Mouse (Mus musculus) intestine, embryonic 15.5 days (tissue): ENCODE results near the gene Aldh18a1. TPM values are rescaled to one million over a fixed set of nuclear protein-coding genes. Genes with fewer than 3 reads are reported as not detected.
A peak's percentile ranks its signal among the peaks of the same experiment; 100 is the strongest.
"Not testable (repeated sequence)": the region's sequence is repeated elsewhere in the genome, so short reads cannot be mapped to it uniquely, and the experiment has no call there.

Source experiments
- ATAC-seq: fragments of 200-750 bp; cut with Nextera tagmentation; 2 replicates; pipeline ENCODE4 v1.8.0; 2017; ENCODE audit warnings: moderate TSS enrichment, moderate library complexity
- H3K27ac ChIP-seq: fragments of 300-500 bp; sonication (generic); 2 replicates; pipeline ENCODE4 v1.5.1; 2015; ENCODE audit warnings: mild to moderate bottlenecking, inconsistent platforms
- H3K27me3 ChIP-seq: fragments of 300-500 bp; sonication (generic); replicated peaks from 2 replicates; pipeline ENCODE4 v1.6.1; 2015; ENCODE audit warnings: inconsistent platforms
- H3K36me3 ChIP-seq: fragments of 300-500 bp; sonication (generic); 2 replicates; pipeline ENCODE4 v1.6.1; 2015; ENCODE audit warnings: inconsistent platforms
- H3K4me1 ChIP-seq: fragments of 300-500 bp; sonication (generic); replicated peaks from 2 replicates; pipeline ENCODE4 v1.6.1; 2015; ENCODE audit warnings: inconsistent platforms
- H3K4me2 ChIP-seq: fragments of 300-500 bp; sonication (generic); replicated peaks from 2 replicates; pipeline ENCODE4 v1.6.1; 2015; ENCODE audit warnings: mild to moderate bottlenecking, inconsistent platforms
- H3K4me3 ChIP-seq: fragments of 300-500 bp; sonication (generic); replicated peaks from 2 replicates; pipeline ENCODE4 v1.5.1; 2015; ENCODE audit warnings: inconsistent platforms
- H3K9ac ChIP-seq: fragments of 300-500 bp; sonication (generic); 2 replicates; pipeline ENCODE4 v1.6.1; 2015; ENCODE audit warnings: inconsistent platforms
- H3K9me3 ChIP-seq: fragments of 300-500 bp; sonication (generic); 2 replicates; pipeline ENCODE4 v1.6.1; 2016; ENCODE audit warnings: inconsistent platforms
- WGBS: fragments of 180-500 bp; shearing (Covaris S2); methylation state at CpG from one replicate; pipeline ENCODE4 v1.1.7; 2015; 5-methylcytosine and 5-hydroxymethylcytosine counted together
- polyA plus RNA-seq: library from polyadenylated mRNA; unstranded; fragments of >200 nt; fragmentation: Nextera tagmentation; extraction: Ambion mirVana; gene quantifications from 2 replicates; pipeline ENCODE4 v1.2.1, GENCODE M21; 2015

Aldh18a1 gene
- polyA plus RNA-seq, 1 experiment from 2014 or later, result 211 TPM

DNA sequence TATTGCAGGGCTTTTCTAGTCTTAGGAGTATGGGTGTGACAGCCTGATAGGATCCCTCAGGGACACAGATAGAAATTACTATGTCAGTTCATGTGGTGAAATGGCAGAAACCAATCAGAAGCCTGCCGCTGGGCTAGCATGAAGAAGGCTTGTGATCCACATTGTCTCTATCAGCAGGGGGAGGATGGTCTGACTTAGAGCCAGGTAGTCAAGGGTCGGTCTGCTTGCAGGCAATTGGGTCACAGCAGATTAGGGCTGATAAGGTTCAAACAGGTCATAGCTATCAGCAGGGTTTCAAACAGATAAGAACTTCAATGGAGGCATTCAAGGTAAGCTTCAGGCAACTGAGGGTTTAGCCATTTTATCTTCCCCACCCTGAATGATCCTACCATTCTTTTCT, 7.4 kb downstream of the Aldh18a1 start:
- Histone ChIP-seq H3K36me3 (peaks cover 28% of the 10 kb centered on the region), H3K9me3 (no peaks in the 10 kb centered on the region), H3K4me3 (no peak overlapping the region), H3K9ac (no peak overlapping the region), H3K4me2 (no peak overlapping the region), H3K27ac (0 out of 2 replicates have a peak overlapping the region, but pooled peaks have one; percentile 1), H3K4me1 (peaks cover 8% of the 10 kb centered on the region; the same call in 1 of the 2 replicates), H3K27me3 (no peaks in the 10 kb centered on the region)
- 63% methylated on average over 2 of the region's 2 CpGs for WGBS
- peak; percentile 89 for ATAC-seq

- peak overlapping the region; percentile 15; the same call in 1 of the 2 replicates for H3K4me2 ChIP-seq
- peak; percentile 94 for ATAC-seq
- no peak overlapping the region for H3K4me3 ChIP-seq
- WGBS, result 43% methylated on average over 5 of the region's 5 CpGs
- peak overlapping the region; percentile 78 for H3K27ac ChIP-seq
- H3K36me3 ChIP-seq, result peaks cover 46% of the 10 kb centered on the region
- H3K9me3 ChIP-seq, result no peaks in the 10 kb centered on the region
- no peak overlapping the region for H3K9ac ChIP-seq
- no peaks in the 10 kb centered on the region for H3K27me3 ChIP-seq
- H3K4me1 ChIP-seq, result no peaks in the 10 kb centered on the region; the same call in 1 of the 2 replicates
Measured at GRCm38 (mm10) chr19:40575438-40575837, 12.8 kb downstream of the Aldh18a1 start.

GRCm38 (mm10) chr19:40570726-40571125, 17.5 kb downstream of the Aldh18a1 start:
- H3K36me3 ChIP-seq, result peaks cover 56% of the 10 kb centered on the region
- H3K9me3 ChIP-seq, result no peaks in the 10 kb centered on the region
- no peaks in the 10 kb centered on the region for H3K4me1 ChIP-seq
- no peaks in the 10 kb centered on the region for H3K27me3 ChIP-seq
- H3K4me2 ChIP-seq, result no peak overlapping the region
- no peak overlapping the region for H3K4me3 ChIP-seq
- H3K9ac ChIP-seq, result no peak overlapping the region
- 68% methylated on average over 9 of the region's 9 CpGs for WGBS
- ATAC-seq, result peak; percentile 91
- H3K27ac ChIP-seq, result peak overlapping the region; percentile 67

DNA sequence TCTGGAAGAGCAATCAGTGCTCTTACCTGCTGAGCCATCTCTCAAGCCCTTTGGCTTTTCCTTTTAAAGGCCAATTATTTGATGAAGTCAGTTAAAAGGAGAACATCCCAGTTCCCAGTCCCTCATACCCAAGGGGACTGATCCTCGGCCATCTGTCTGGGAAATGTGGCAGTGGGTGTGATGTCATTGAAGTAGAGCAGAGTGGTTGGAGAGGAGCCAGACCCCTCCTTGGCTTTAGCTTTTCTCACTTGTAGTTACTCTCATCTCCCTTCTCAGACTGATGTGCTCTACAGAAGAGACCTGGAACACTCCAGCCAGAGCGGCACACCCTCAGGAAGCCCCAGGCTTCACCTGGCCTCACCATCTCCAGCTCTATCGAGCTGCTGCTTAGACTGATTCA, 20.6 kb downstream of the Aldh18a1 start:
- Histone ChIP-seq H3K9ac (no peak overlapping the region), H3K4me1 (no peaks in the 10 kb centered on the region), H3K9me3 (no peaks in the 10 kb centered on the region), H3K36me3 (peaks cover 55% of the 10 kb centered on the region), H3K4me2 (no peak overlapping the region), H3K27me3 (no peaks in the 10 kb centered on the region), H3K27ac (no peak overlapping the region), H3K4me3 (no peak overlapping the region)
- WGBS, result 80% methylated on average over 3 of the region's 3 CpGs
- ATAC-seq, result no peak

DNA sequence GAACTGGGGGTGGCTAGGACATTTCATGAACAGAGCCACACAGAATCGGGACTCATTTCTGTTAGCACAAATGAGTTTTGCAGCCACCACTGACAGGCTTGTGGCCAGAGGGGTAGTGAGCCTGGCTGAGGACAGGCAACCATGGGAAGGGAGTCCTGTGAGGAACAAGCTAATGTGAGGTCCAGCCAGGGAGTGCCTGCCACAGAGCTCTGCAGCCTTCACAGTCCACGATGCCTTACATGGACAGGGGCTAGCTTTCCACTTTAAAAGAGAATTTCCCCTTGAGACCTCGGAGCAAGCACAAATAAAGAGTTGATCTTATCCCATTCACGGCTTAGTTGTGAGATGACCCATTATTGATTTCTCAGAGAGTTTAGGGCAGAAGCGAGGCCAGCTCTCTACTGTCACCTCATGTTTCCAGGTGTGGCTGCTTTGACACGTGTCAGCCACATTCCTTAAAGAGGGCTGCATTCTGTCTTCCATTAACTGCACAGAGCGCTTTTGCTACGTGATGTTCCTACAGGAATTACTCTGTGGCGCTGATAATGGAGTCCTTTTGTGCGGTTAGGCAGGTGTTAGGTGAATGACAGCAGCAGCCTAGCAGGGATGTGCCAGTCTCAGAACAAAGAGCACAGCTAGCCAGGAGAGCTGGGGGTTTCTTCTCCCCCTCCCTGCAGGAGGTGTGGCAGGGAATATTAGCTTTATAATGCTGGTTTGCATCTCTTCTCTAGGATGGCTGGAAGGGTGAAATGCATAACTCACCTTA, 24.2 kb downstream of the Aldh18a1 start:
- Histone ChIP-seq H3K9ac (no peak overlapping the region), H3K9me3 (no peaks in the 10 kb centered on the region), H3K4me1 (no peaks in the 10 kb centered on the region), H3K27me3 (no peaks in the 10 kb centered on the region), H3K4me2 (no peak overlapping the region), H3K27ac (no peak overlapping the region), H3K36me3 (peaks cover 36% of the 10 kb centered on the region), H3K4me3 (no peak overlapping the region)
- peak; percentile 80 for ATAC-seq
- WGBS, result 74% methylated on average over 10 of the region's 10 CpGs

DNA sequence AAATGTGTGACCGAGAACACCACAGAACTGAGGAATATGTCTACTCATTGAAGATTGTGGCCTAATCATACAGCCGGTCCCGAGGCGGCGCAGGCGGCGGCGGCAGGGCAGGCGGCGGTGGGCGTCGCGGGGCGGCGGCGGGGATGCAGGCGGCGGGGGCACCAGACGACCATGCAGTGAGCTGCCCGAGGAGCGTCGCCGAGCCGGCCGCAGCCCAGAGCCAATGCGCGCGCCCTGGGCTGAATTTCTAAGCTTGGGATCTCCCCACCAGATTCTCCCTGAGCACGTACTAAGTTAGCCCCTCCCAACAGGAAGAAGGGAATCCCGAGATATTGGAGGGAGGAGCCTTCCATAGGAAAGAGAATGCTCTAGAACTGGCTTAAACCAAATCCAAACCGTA, 26.7 kb downstream of the Aldh18a1 start:
- ATAC-seq, H3K9me3 ChIP-seq, H3K4me1 ChIP-seq, H3K9ac ChIP-seq, H3K4me2 ChIP-seq, H3K27ac ChIP-seq, H3K27me3 ChIP-seq, H3K4me3 ChIP-seq: not testable (repeated sequence)
- WGBS, result 72% methylated on average over 13 of the region's 31 CpGs
- peaks cover 34% of the 10 kb centered on the region for H3K36me3 ChIP-seq

GRCm38 (mm10) chr19:40556029-40556428, 32.2 kb downstream of the Aldh18a1 start:
- no peak for ATAC-seq

GRCm38 (mm10) chr19:40555136-40555535, 33.1 kb downstream of the Aldh18a1 start:
- H3K9me3 ChIP-seq, result no peaks in the 10 kb centered on the region
- H3K4me1 ChIP-seq, result peaks cover 9% of the 10 kb centered on the region; the same call in 1 of the 2 replicates
- peaks cover 44% of the 10 kb centered on the region for H3K36me3 ChIP-seq
- H3K27ac ChIP-seq, result no peak overlapping the region
- no peak overlapping the region for H3K4me2 ChIP-seq
- H3K4me3 ChIP-seq, result no peak overlapping the region
- ATAC-seq, result no peak
- 88% methylated on average over 8 of the region's 8 CpGs for WGBS
- no peaks in the 10 kb centered on the region for H3K27me3 ChIP-seq
- no peak overlapping the region for H3K9ac ChIP-seq

More at GRCm38 (mm10) chr19:40556029-40556428, 32.2 kb downstream of the Aldh18a1 start:
- no peak overlapping the region for H3K9ac ChIP-seq
- 87% methylated on average over 7 of the region's 7 CpGs for WGBS
- no peak overlapping the region for H3K4me3 ChIP-seq
- peaks cover 44% of the 10 kb centered on the region for H3K36me3 ChIP-seq
- H3K4me1 ChIP-seq, result peaks cover 9% of the 10 kb centered on the region; the same call in 1 of the 2 replicates
- no peak overlapping the region for H3K4me2 ChIP-seq
- H3K27me3 ChIP-seq, result no peaks in the 10 kb centered on the region
- H3K9me3 ChIP-seq, result no peaks in the 10 kb centered on the region
- H3K27ac ChIP-seq, result no peak overlapping the region

GRCm38 (mm10) chr19:40554343-40554742, 33.9 kb downstream of the Aldh18a1 start:
- H3K27me3 ChIP-seq, result no peaks in the 10 kb centered on the region
- no peak overlapping the region for H3K4me2 ChIP-seq
- H3K4me3 ChIP-seq, result no peak overlapping the region
- peaks cover 44% of the 10 kb centered on the region for H3K36me3 ChIP-seq
- peak overlapping the region; percentile 70; the same call in 1 of the 2 replicates for H3K27ac ChIP-seq
- 68% methylated on average over 11 of the region's 11 CpGs for WGBS
- H3K9ac ChIP-seq, result no peak overlapping the region
- H3K9me3 ChIP-seq, result no peaks in the 10 kb centered on the region
- ATAC-seq, result no peak
- H3K4me1 ChIP-seq, result peaks cover 9% of the 10 kb centered on the region; the same call in 1 of the 2 replicates

DNA sequence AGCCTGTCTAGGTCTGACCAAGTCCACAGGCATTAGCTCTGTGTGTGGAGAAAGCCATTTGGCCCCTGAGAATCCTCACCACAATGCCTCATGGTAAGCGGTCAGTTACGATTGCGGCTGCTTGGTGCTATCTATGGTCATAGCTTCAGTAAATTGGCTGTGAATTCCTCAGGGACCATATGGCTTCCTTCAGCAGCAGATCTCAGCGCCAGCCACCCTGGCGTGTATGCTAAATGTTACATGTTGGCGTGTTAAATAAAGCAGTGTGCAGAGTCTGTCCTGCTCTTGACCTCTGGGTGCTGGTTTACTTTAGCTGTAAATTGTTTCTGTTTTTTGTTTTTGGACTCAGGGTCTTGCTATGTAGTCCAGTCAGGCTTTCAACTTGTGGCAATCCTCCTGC, 34.4 kb downstream of the Aldh18a1 start:
- ATAC-seq, result peak; percentile 42
- H3K36me3 ChIP-seq, result peaks cover 44% of the 10 kb centered on the region

DNA sequence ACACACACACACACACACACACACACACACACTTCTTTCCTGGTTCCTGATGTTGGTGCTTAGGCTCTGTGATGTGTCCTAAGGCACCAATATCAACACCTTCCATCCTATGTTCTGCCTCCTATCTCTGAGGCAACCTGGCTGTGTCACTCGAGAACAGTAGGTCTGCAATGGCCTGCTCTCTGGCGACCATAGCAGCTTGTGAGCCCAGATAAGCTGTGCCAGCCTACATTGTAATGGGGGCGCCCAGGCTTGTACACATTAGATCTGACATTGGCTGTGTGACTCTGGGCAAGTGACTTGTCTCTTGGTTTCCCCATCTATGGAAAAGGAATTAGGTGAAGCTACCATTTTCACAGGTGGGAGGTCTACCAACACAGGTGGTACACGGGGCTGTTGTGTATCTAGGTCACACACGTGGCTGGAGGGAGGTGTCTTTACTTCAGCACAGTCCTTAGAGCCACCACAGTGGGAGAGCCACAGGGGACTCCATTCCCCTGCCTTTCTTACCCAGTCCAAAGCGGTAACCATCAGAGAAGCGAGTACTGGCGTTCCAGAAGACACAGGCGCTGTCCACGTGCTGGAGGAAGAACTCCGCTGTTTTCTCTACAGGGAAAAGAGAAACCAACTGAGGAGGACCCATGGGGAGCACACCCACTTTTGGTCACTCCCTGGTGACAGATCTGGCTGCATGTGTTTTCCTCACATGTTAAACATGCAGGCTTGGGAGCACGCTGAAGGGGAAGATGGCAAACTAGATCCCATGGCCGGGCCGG, 35.1 kb downstream of the Aldh18a1 start:
- no peaks in the 10 kb centered on the region for H3K9me3 ChIP-seq
- H3K27me3 ChIP-seq, result no peaks in the 10 kb centered on the region
- no peak overlapping the region for H3K9ac ChIP-seq
- H3K36me3 ChIP-seq, result peaks cover 44% of the 10 kb centered on the region
- no peak overlapping the region for H3K27ac ChIP-seq
- WGBS, result 86% methylated on average over 14 of the region's 14 CpGs
- no peak overlapping the region for H3K4me2 ChIP-seq
- peaks cover 9% of the 10 kb centered on the region; the same call in 1 of the 2 replicates for H3K4me1 ChIP-seq
- no peak for ATAC-seq
- no peak overlapping the region for H3K4me3 ChIP-seq

More for the DNA sequence above, 34.4 kb downstream of the Aldh18a1 start:
- H3K27ac ChIP-seq, result peak overlapping the region; percentile 70; the same call in 1 of the 2 replicates
- WGBS, result 60% methylated on average over 6 of the region's 6 CpGs
- peaks cover 9% of the 10 kb centered on the region; the same call in 1 of the 2 replicates for H3K4me1 ChIP-seq
- no peaks in the 10 kb centered on the region for H3K27me3 ChIP-seq
- no peaks in the 10 kb centered on the region for H3K9me3 ChIP-seq
- H3K4me2 ChIP-seq, result no peak overlapping the region
- no peak overlapping the region for H3K9ac ChIP-seq
- H3K4me3 ChIP-seq, result no peak overlapping the region

DNA sequence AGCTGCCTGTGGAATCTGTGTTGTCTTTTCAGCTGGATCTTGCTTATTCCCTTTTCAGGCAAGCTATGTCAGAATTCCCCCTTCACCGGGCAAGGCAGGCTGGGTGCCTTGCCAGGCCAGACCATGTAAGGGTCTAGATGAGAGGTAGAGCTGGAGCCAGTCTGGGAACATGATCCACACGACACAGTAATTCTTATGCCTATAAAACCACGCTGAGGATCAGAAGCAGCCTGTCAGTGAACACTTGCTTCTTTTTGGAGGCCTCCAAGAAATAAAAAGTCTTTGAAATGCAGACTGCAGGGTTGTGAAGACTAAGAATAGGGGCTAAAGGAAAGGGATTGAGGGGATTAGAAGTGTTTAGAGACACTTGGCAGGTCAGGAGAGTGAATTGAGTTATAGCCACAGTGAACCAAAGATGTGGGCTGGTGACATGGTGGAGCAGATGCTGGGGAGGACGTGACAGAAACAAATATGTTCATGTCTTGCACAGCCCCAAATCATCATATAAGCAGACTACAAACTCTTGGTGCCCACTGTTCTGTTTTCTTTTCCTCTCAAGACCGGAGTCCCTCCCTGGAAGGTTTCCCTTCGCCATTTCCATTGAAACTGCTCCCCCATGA, 38.6 kb downstream of the Aldh18a1 start:
- 61% methylated on average over 6 of the region's 6 CpGs for WGBS
- no peaks in the 10 kb centered on the region for H3K9me3 ChIP-seq
- no peak overlapping the region for H3K9ac ChIP-seq
- no peak overlapping the region for H3K4me3 ChIP-seq
- peaks cover 24% of the 10 kb centered on the region; the same call in 1 of the 2 replicates for H3K36me3 ChIP-seq
- H3K4me1 ChIP-seq, result peaks cover 6% of the 10 kb centered on the region; the same call in 1 of the 2 replicates
- ATAC-seq, result no peak
- H3K27me3 ChIP-seq, result no peaks in the 10 kb centered on the region
- H3K27ac ChIP-seq, result peak overlapping the region; percentile 59
- H3K4me2 ChIP-seq, result no peak overlapping the region
